Mouse (Mus musculus) brown adipose tissue, adult 24 weeks (tissue): ENCODE data around the gene Hba-a2. TPM values are rescaled to one million over a fixed set of nuclear protein-coding genes. Genes with fewer than 3 reads are reported as not detected.
"Not testable (repeated sequence)": the region's sequence is repeated elsewhere in the genome, so short reads cannot be mapped to it uniquely, and the experiment has no call there.

Source experiments
- H3K27ac ChIP-seq: fragments of 200-500 bp; replicated peaks from 2 replicates; pipeline ENCODE4 v1.5.1; 2012; ENCODE audit warnings: low read depth, mild to moderate bottlenecking, low read length
- H3K4me1 ChIP-seq: fragments of 200-500 bp; 2 replicates; pipeline ENCODE4 v1.6.1; 2012; ENCODE audit warnings: low read length, mixed read lengths; ENCODE audit not compliant: control insufficient read depth, insufficient read depth, insufficient read length
- H3K4me3 ChIP-seq: fragments of 200-500 bp; 2 replicates; pipeline ENCODE4 v1.5.1; 2012; ENCODE audit warnings: low read depth, mild to moderate bottlenecking, low read length, moderate library complexity; ENCODE audit not compliant: insufficient read depth
- polyA plus RNA-seq: library from polyadenylated mRNA; stranded (reverse); fragments of >200 nt; gene quantifications from 2 replicates; pipeline ENCODE4 v1.2.4, GENCODE M21; 2012; ENCODE audit not compliant: missing spikeins, insufficient read depth, insufficient read length

Hba-a2 gene
- polyA plus RNA-seq, 1 experiment = 532 TPM

GRCm38 (mm10) chr11:32276347-32276746 is 19.9 kb upstream of the Hba-a2 start, which contains the start of gene Hba-x:
Gene Hba-x (plus strand): TSS chr11:32276400.
- H3K4me3 ChIP-seq = no peak within 1 kb of the TSS
- no peak within 1 kb of the TSS for H3K27ac ChIP-seq
- no peaks in the 10 kb centered on the region for H3K4me1 ChIP-seq

- Histone ChIP-seq H3K4me3 (no peak overlapping the region), H3K27ac (no peak overlapping the region), H3K4me1 (no peaks in the 10 kb centered on the region)
Observed at GRCm38 (mm10) chr11:32277736-32278457, 18.4 kb upstream of the Hba-a2 start.

- Histone ChIP-seq H3K4me3 (no peak overlapping the region), H3K27ac (no peak overlapping the region), H3K4me1 (no peaks in the 10 kb centered on the region)
Observed at GRCm38 (mm10) chr11:32278458-32278957, 17.8 kb upstream of the Hba-a2 start.

- H3K4me1 ChIP-seq = no peaks in the 10 kb centered on the region
- no peak overlapping the region for H3K27ac ChIP-seq
- no peak overlapping the region for H3K4me3 ChIP-seq
Observed at GRCm38 (mm10) chr11:32280646-32281045, 15.6 kb upstream of the Hba-a2 start.

GRCm38 (mm10) chr11:32281416-32282144 is 14.7 kb upstream of the Hba-a2 start:
- H3K27ac ChIP-seq = no peak overlapping the region
- H3K4me1 ChIP-seq = no peaks in the 10 kb centered on the region
- no peak overlapping the region for H3K4me3 ChIP-seq

- H3K4me1 ChIP-seq, H3K4me3 ChIP-seq, H3K27ac ChIP-seq: not testable (repeated sequence)
Observed at GRCm38 (mm10) chr11:32283091-32283777, 13.1 kb upstream of the Hba-a2 start, which contains the start of gene Hba-a1. Gene Hba-a1 (plus strand): TSS chr11:32283511.

GRCm38 (mm10) chr11:32284582-32284981 is 11.7 kb upstream of the Hba-a2 start:
- not testable (repeated sequence) for H3K4me3 ChIP-seq, H3K27ac ChIP-seq

GRCm38 (mm10) chr11:32285031-32285775 is 11.1 kb upstream of the Hba-a2 start:
- no peaks in the 10 kb centered on the region for H3K4me1 ChIP-seq
- H3K27ac ChIP-seq = no peak overlapping the region
- H3K4me3 ChIP-seq = no peak overlapping the region

More at GRCm38 (mm10) chr11:32284582-32284981, 11.7 kb upstream of the Hba-a2 start:
- H3K4me1 ChIP-seq = not testable (repeated sequence)

- H3K4me1 ChIP-seq, H3K27ac ChIP-seq, H3K4me3 ChIP-seq: not testable (repeated sequence)
Observed at GRCm38 (mm10) chr11:32285887-32286286, 10.4 kb upstream of the Hba-a2 start.

- H3K27ac ChIP-seq, H3K4me3 ChIP-seq, H3K4me1 ChIP-seq: not testable (repeated sequence)
Observed at GRCm38 (mm10) chr11:32286695-32287492, 9.4 kb upstream of the Hba-a2 start, which contains the start of gene Hbq1b. Gene Hbq1b (plus strand): TSS chr11:32286965.

GRCm38 (mm10) chr11:32287493-32287825 is 8.8 kb upstream of the Hba-a2 start:
- Histone ChIP-seq H3K4me1 (no peaks in the 10 kb centered on the region), H3K4me3 (no peak overlapping the region), H3K27ac (no peak overlapping the region)

GRCm38 (mm10) chr11:32292819-32293218 is 3.5 kb upstream of the Hba-a2 start:
- H3K4me1 ChIP-seq, H3K4me3 ChIP-seq, H3K27ac ChIP-seq: not testable (repeated sequence)

- H3K4me1 ChIP-seq, H3K4me3 ChIP-seq, H3K27ac ChIP-seq: not testable (repeated sequence)
Observed at GRCm38 (mm10) chr11:32293479-32293878, 2.8 kb upstream of the Hba-a2 start.

GRCm38 (mm10) chr11:32297417-32297816 is 1.1 kb downstream of the Hba-a2 start:
- not testable (repeated sequence) for H3K4me3 ChIP-seq, H3K4me1 ChIP-seq, H3K27ac ChIP-seq
